Mouse (Mus musculus): ENCODE results near the gene Il10rb. TPM values are rescaled to one million over a fixed set of nuclear protein-coding genes. Genes with fewer than 3 reads are reported as not detected.

Il10rb gene
- polyA plus RNA-seq, 1 experiment from 2014 or later = 9.3 TPM

- Histone ChIP-seq H3K9ac (replicated peaks; ENCODE audit: low read length) (no peak overlapping the region), H3K27me3 (ENCODE audit: control insufficient read depth, insufficient read depth, low read length) (no peaks in the 10 kb centered on the region), H3K36me3 (ENCODE audit: control insufficient read depth, insufficient read depth, low read length) (no peaks in the 10 kb centered on the region), H3K27ac (replicated peaks; ENCODE audit: low read depth, low read length) (no peak overlapping the region), H3K9me3 (ENCODE audit: control insufficient read depth, low read length) (no peaks in the 10 kb centered on the region), H3K4me1 (ENCODE audit: control insufficient read depth, insufficient read depth, low read length) (no peaks in the 10 kb centered on the region), H3K4me3 (replicated peaks; ENCODE audit: low read depth, low read length) (no peak overlapping the region), H3K4me2 (ENCODE audit: low read length) (no peak overlapping the region)
- ATAC-seq (ENCODE audit: low FRiP score, low TSS enrichment) (no peak), DNase-seq (no peak)
- 77% methylated on average over 5 of the region's 5 CpGs for WGBS
These were observed 12.6 kb downstream of the Il10rb start for GRCm38 (mm10) chr16:91418531-91418930.

DNA sequence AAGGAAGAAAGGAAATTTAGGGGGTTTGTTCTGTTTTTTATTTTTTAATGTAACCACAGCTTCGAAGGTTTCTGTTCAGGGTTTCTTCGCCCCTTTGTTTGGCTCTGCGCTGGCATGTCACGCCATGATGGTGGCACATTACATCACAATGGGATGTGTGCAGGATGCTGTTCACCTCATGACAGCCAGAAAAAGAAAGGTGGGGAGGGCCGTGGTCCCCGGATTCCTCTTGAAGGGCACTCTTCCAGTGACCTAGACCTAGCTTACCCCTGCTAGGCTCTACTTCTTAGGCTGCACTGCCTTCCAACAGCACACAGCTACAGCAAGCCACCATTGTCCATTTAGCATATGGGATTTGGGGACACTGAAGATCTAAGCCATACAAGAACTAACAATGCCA, 19.9 kb downstream of the Il10rb start:
- no peak for ATAC-seq (ENCODE audit: low FRiP score, low TSS enrichment)
- Histone ChIP-seq H3K36me3 (ENCODE audit: control insufficient read depth, insufficient read depth, low read length) (no peaks in the 10 kb centered on the region), H3K9me3 (ENCODE audit: control insufficient read depth, low read length) (no peaks in the 10 kb centered on the region), H3K27me3 (ENCODE audit: control insufficient read depth, insufficient read depth, low read length) (no peaks in the 10 kb centered on the region), H3K9ac (replicated peaks; ENCODE audit: low read length) (no peak overlapping the region), H3K4me1 (ENCODE audit: control insufficient read depth, insufficient read depth, low read length) (no peaks in the 10 kb centered on the region), H3K4me3 (replicated peaks; ENCODE audit: low read depth, low read length) (no peak overlapping the region), H3K27ac (replicated peaks; ENCODE audit: low read depth, low read length) (no peak overlapping the region), H3K4me2 (ENCODE audit: low read length) (no peak overlapping the region)
- no peak for DNase-seq
- WGBS = 86% methylated on average over 6 of the region's 6 CpGs

GRCm38 (mm10) chr16:91426586-91426985, 20.6 kb downstream of the Il10rb start:
- 83% methylated on average over 4 of the region's 4 CpGs for WGBS
- no peak for ATAC-seq (ENCODE audit: low FRiP score, low TSS enrichment)

GRCm38 (mm10) chr16:91427461-91427860, 21.5 kb downstream of the Il10rb start:
- H3K4me2 ChIP-seq (ENCODE audit: low read length) = no peak overlapping the region
- DNase-seq (no peak), ATAC-seq (ENCODE audit: low FRiP score, low TSS enrichment) (no peak)
- WGBS = 84% methylated on average over 5 of the region's 5 CpGs
- no peaks in the 10 kb centered on the region for H3K36me3 ChIP-seq (ENCODE audit: control insufficient read depth, insufficient read depth, low read length)
- no peaks in the 10 kb centered on the region for H3K4me1 ChIP-seq (ENCODE audit: control insufficient read depth, insufficient read depth, low read length)
- no peaks in the 10 kb centered on the region for H3K27me3 ChIP-seq (ENCODE audit: control insufficient read depth, insufficient read depth, low read length)
- no peak overlapping the region for H3K4me3 ChIP-seq (replicated peaks; ENCODE audit: low read depth, low read length)
- H3K9ac ChIP-seq (replicated peaks; ENCODE audit: low read length) = no peak overlapping the region
- no peak overlapping the region for H3K27ac ChIP-seq (replicated peaks; ENCODE audit: low read depth, low read length)
- no peaks in the 10 kb centered on the region for H3K9me3 ChIP-seq (ENCODE audit: control insufficient read depth, low read length)

More at GRCm38 (mm10) chr16:91426586-91426985, 20.6 kb downstream of the Il10rb start:
- no peaks in the 10 kb centered on the region for H3K27me3 ChIP-seq (ENCODE audit: control insufficient read depth, insufficient read depth, low read length)
- H3K9me3 ChIP-seq (ENCODE audit: control insufficient read depth, low read length) = no peaks in the 10 kb centered on the region
- no peak for DNase-seq
- no peaks in the 10 kb centered on the region for H3K36me3 ChIP-seq (ENCODE audit: control insufficient read depth, insufficient read depth, low read length)
- no peaks in the 10 kb centered on the region for H3K4me1 ChIP-seq (ENCODE audit: control insufficient read depth, insufficient read depth, low read length)
- no peak overlapping the region for H3K27ac ChIP-seq (replicated peaks; ENCODE audit: low read depth, low read length)
- no peak overlapping the region for H3K4me3 ChIP-seq (replicated peaks; ENCODE audit: low read depth, low read length)
- no peak overlapping the region for H3K9ac ChIP-seq (replicated peaks; ENCODE audit: low read length)
- H3K4me2 ChIP-seq (ENCODE audit: low read length) = no peak overlapping the region

DNA sequence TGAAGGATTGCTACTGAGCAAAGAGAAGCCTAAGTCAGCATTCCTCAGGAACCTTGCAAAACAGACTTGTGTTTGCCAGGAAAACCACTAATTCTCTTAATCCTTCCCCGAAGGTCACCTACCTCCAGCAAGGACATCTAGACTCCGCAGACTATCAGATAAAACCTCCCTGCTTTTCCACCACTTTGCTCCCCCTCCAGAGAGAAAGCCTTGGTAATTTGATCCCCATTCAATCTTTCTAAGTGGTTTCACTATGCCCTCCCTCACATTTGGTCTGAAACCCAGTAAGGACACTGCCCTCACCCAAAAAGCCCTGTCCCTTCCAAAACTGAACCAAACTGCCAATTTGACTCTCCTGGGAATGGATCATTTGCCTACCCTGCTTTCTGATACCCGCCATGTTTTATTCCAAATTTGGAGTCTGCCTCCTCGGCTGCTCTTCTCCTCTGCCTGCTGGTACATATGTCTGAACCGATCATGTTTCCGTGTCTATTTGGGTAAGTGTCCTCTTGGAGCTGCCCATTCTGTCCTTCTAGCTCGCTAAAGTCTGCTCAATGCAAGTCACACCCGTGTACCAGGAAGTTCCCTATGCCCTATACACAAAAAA, 22.4 kb downstream of the Il10rb start:
- Histone ChIP-seq H3K4me1 (ENCODE audit: control insufficient read depth, insufficient read depth, low read length) (no peaks in the 10 kb centered on the region), H3K4me2 (ENCODE audit: low read length) (no peak overlapping the region), H3K27ac (replicated peaks; ENCODE audit: low read depth, low read length) (no peak overlapping the region), H3K36me3 (ENCODE audit: control insufficient read depth, insufficient read depth, low read length) (no peaks in the 10 kb centered on the region), H3K4me3 (replicated peaks; ENCODE audit: low read depth, low read length) (no peak overlapping the region), H3K27me3 (ENCODE audit: control insufficient read depth, insufficient read depth, low read length) (no peaks in the 10 kb centered on the region), H3K9me3 (ENCODE audit: control insufficient read depth, low read length) (no peaks in the 10 kb centered on the region), H3K9ac (replicated peaks; ENCODE audit: low read length) (no peak overlapping the region)
- 84% methylated on average over 8 of the region's 8 CpGs for WGBS
- ATAC-seq (ENCODE audit: low FRiP score, low TSS enrichment) = no peak
- no peak for DNase-seq

GRCm38 (mm10) chr16:91432720-91433328, 26.9 kb downstream of the Il10rb start:
- 35% methylated on average over 5 of the region's 5 CpGs for WGBS
- Histone ChIP-seq H3K27me3 (ENCODE audit: control insufficient read depth, insufficient read depth, low read length) (no peaks in the 10 kb centered on the region), H3K27ac (replicated peaks; ENCODE audit: low read depth, low read length) (no peak overlapping the region), H3K36me3 (ENCODE audit: control insufficient read depth, insufficient read depth, low read length) (no peaks in the 10 kb centered on the region), H3K4me3 (replicated peaks; ENCODE audit: low read depth, low read length) (no peak overlapping the region), H3K4me1 (ENCODE audit: control insufficient read depth, insufficient read depth, low read length) (no peaks in the 10 kb centered on the region), H3K9ac (replicated peaks; ENCODE audit: low read length) (no peak overlapping the region), H3K4me2 (ENCODE audit: low read length) (no peak overlapping the region), H3K9me3 (ENCODE audit: control insufficient read depth, low read length) (no peaks in the 10 kb centered on the region)
- no peak for ATAC-seq (ENCODE audit: low FRiP score, low TSS enrichment)
- no peak for DNase-seq

- Histone ChIP-seq H3K4me1 (ENCODE audit: control insufficient read depth, insufficient read depth, low read length) (no peaks in the 10 kb centered on the region), H3K27ac (replicated peaks; ENCODE audit: low read depth, low read length) (no peak overlapping the region), H3K4me3 (replicated peaks; ENCODE audit: low read depth, low read length) (no peak overlapping the region), H3K9ac (replicated peaks; ENCODE audit: low read length) (no peak overlapping the region), H3K36me3 (ENCODE audit: control insufficient read depth, insufficient read depth, low read length) (no peaks in the 10 kb centered on the region), H3K27me3 (ENCODE audit: control insufficient read depth, insufficient read depth, low read length) (no peaks in the 10 kb centered on the region), H3K4me2 (ENCODE audit: low read length) (no peak overlapping the region), H3K9me3 (ENCODE audit: control insufficient read depth, low read length) (no peaks in the 10 kb centered on the region)
- 68% methylated on average over 8 of the region's 8 CpGs for WGBS
- DNase-seq (no peak), ATAC-seq (ENCODE audit: low FRiP score, low TSS enrichment) (no peak)
These were observed 27.5 kb downstream of the Il10rb start for GRCm38 (mm10) chr16:91433329-91433933.

- Histone ChIP-seq H3K9me3 (ENCODE audit: control insufficient read depth, low read length) (no peaks in the 10 kb centered on the region), H3K4me3 (replicated peaks; ENCODE audit: low read depth, low read length) (no peak overlapping the region), H3K4me1 (ENCODE audit: control insufficient read depth, insufficient read depth, low read length) (no peaks in the 10 kb centered on the region), H3K4me2 (ENCODE audit: low read length) (no peak overlapping the region), H3K36me3 (ENCODE audit: control insufficient read depth, insufficient read depth, low read length) (no peaks in the 10 kb centered on the region), H3K27me3 (ENCODE audit: control insufficient read depth, insufficient read depth, low read length) (no peaks in the 10 kb centered on the region), H3K9ac (replicated peaks; ENCODE audit: low read length) (no peak overlapping the region), H3K27ac (replicated peaks; ENCODE audit: low read depth, low read length) (no peak overlapping the region)
- DNase-seq (no peak), ATAC-seq (ENCODE audit: low FRiP score, low TSS enrichment) (no peak)
- WGBS = 98% methylated on average over 3 of the region's 3 CpGs
These were observed 28.2 kb downstream of the Il10rb start for GRCm38 (mm10) chr16:91434119-91434518.

GRCm38 (mm10) chr16:91438081-91438480, 32.1 kb downstream of the Il10rb start:
- no peak overlapping the region for H3K4me3 ChIP-seq (replicated peaks; ENCODE audit: low read depth, low read length)
- H3K4me1 ChIP-seq (ENCODE audit: control insufficient read depth, insufficient read depth, low read length) = no peaks in the 10 kb centered on the region
- no peak overlapping the region for H3K9ac ChIP-seq (replicated peaks; ENCODE audit: low read length)
- no peak overlapping the region for H3K4me2 ChIP-seq (ENCODE audit: low read length)
- H3K36me3 ChIP-seq (ENCODE audit: control insufficient read depth, insufficient read depth, low read length) = no peaks in the 10 kb centered on the region
- H3K27ac ChIP-seq (replicated peaks; ENCODE audit: low read depth, low read length) = no peak overlapping the region
- no peak for ATAC-seq (ENCODE audit: low FRiP score, low TSS enrichment)
- no peaks in the 10 kb centered on the region for H3K27me3 ChIP-seq (ENCODE audit: control insufficient read depth, insufficient read depth, low read length)
- no peak for DNase-seq
- WGBS = 73% methylated on average over 3 of the region's 3 CpGs
- H3K9me3 ChIP-seq (ENCODE audit: control insufficient read depth, low read length) = no peaks in the 10 kb centered on the region

Measured in midbrain, embryonic 14.5 days (tissue).